Mouse (Mus musculus): ENCODE measurements around the gene Blvrb.

DNA sequence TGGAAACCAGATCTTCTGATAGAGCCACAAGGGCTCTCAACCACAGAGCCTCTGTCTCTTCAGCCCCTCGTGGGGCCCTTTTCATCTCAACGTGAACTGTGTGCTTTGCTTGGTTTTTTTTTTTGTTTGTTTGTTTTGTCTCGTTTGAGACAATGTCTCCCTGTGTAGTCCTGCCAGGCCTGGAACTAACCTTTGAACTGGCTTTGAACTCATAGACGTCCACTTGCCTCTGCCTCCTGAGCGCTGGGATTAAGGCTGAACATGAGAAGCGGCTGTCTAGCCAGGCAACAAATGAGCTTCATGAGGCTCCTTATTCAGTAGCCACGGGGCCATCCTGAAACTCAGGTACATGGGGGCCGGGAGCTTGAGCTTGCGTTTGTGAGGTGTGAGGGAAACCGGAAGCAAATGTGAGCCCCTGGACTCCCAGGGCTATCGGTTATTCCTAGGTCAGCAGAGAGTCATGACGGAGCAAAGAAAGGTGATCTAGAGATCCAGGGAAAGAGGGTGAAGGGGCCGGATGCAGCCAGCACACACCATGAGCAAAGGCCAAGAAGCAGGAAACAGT, 4.5 kb downstream of the Blvrb start:
- TF ChIP-seq CTCF (IDR thresholded peaks at IDR 0.05; ENCODE audit: borderline replicate concordance, extremely low read depth, insufficient read depth, insufficient read length) (no peak), POLR2A (IDR thresholded peaks at IDR 0.05; ENCODE audit: borderline replicate concordance, extremely low read depth, insufficient read depth, insufficient read length, poor library complexity, severe bottlenecking) (no peak)

All from brain, embryonic 14.5 days (tissue).